Mouse (Mus musculus) testis, adult 2 months (tissue): ENCODE data around the gene Gucd1. TPM values are rescaled to one million over a fixed set of nuclear protein-coding genes. Genes with fewer than 3 reads are reported as not detected.

Experiments used
- H3K27ac ChIP-seq: fragments of 200-500 bp; 2 replicates; pipeline ENCODE4 v1.5.1; 2012; ENCODE audit warnings: low read depth, low read length; ENCODE audit not compliant: control insufficient read depth, insufficient read depth
- H3K27me3 ChIP-seq: fragments of 200-500 bp; 2 replicates; pipeline ENCODE4 v1.6.1; 2012; ENCODE audit warnings: mild to moderate bottlenecking, low read length, moderate library complexity; ENCODE audit not compliant: control insufficient read depth, insufficient read depth
- H3K36me3 ChIP-seq: fragments of 200-500 bp; 2 replicates; pipeline ENCODE4 v1.6.1; 2012; ENCODE audit warnings: mild to moderate bottlenecking, low read length; ENCODE audit not compliant: control insufficient read depth, insufficient read depth
- H3K4me1 ChIP-seq: fragments of 200-500 bp; 2 replicates; pipeline ENCODE4 v1.6.1; 2012; ENCODE audit warnings: low read length; ENCODE audit not compliant: control insufficient read depth, insufficient read depth
- H3K4me3 ChIP-seq: fragments of 200-500 bp; 2 replicates; pipeline ENCODE4 v1.5.1; 2012; ENCODE audit warnings: low read depth, mild to moderate bottlenecking, low read length, moderate library complexity, mixed read lengths; ENCODE audit not compliant: control insufficient read depth
- CTCF ChIP-seq: fragments of 200-500 bp; IDR thresholded peaks from 2 replicates; pipeline ENCODE4 v1.5.1; 2012; ENCODE audit warnings: low read depth, mild to moderate bottlenecking, inconsistent platforms, low read length, moderate library complexity; ENCODE audit not compliant: control insufficient read depth, insufficient read depth, insufficient replicate concordance
- POLR2A ChIP-seq: fragments of 200-500 bp; IDR thresholded peaks from 2 replicates; pipeline ENCODE4 v1.6.1; 2012; ENCODE audit warnings: low read depth, mild to moderate bottlenecking, inconsistent platforms, low read length, moderate library complexity; ENCODE audit not compliant: control insufficient read depth
- polyA plus RNA-seq: library from polyadenylated mRNA; depleted of rRNA; stranded (reverse); fragments of >200 nt; gene quantifications from 2 replicates; pipeline ENCODE4 v1.2.3, GENCODE M21; 2012

Gene Gucd1
- polyA plus RNA-seq, 1 experiment, result 15.1 TPM

GRCm38 (mm10) chr10:75520581-75520980 lies 2.8 kb upstream of the Gucd1 start:
- no peaks in the 10 kb centered on the region for H3K27me3 ChIP-seq
- peaks cover 2% of the 10 kb centered on the region for H3K36me3 ChIP-seq
- H3K4me1 ChIP-seq, result peaks cover 10% of the 10 kb centered on the region
- TF ChIP-seq POLR2A (no peak), CTCF (no peak)
- H3K4me3 ChIP-seq, result no peak overlapping the region
- H3K27ac ChIP-seq, result no peak overlapping the region

DNA sequence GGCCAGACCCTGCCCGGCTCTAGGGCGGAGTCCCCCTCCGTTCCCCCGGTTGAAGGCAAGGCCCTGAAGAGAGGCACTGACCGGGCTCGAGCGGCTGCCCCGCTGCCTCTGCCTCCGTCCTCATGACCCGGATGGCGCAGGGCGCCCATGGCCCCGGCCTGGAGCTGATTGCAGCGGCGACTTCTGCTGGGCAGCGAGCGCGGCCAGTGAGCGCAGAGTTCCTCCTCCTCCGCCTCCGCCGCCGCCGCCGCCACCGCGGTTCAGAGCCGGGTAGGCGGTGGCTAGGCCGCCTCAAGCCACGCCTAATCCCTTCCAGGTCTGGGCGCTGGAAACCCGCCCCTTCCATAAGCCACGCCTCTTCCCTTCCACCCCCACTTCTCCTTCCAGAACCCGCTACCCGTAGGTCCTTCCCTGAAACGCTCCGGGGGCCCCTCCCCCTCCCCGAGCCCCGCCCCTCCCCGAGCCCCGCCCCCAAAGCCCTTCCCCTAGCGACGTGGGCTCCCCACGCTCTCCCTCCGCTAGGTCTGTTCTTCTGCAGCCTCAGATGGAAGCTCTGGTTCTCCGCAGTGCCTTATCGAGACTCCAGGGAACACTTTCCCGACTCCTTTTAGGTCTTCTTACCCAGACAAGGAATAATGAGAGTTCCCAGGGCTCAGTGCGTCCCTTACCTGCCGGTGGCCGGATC lies 557 bp downstream of the Gucd1 start, which contains the start of gene Snrpd3:
TSS of gene Snrpd3 (plus strand) at position 479 of the 685 bp plus-strand sequence.
- H3K27me3 ChIP-seq, result no peaks in the 10 kb centered on the region
- peaks cover 10% of the 10 kb centered on the region for H3K4me1 ChIP-seq
- peak within 1 kb of the TSS; percentile 98 for H3K27ac ChIP-seq
- H3K36me3 ChIP-seq, result peaks cover 2% of the 10 kb centered on the region
- TF ChIP-seq CTCF, result no peak
- peak; percentile 52 for TF ChIP-seq POLR2A
- peak within 1 kb of the TSS; percentile 95 for H3K4me3 ChIP-seq

DNA sequence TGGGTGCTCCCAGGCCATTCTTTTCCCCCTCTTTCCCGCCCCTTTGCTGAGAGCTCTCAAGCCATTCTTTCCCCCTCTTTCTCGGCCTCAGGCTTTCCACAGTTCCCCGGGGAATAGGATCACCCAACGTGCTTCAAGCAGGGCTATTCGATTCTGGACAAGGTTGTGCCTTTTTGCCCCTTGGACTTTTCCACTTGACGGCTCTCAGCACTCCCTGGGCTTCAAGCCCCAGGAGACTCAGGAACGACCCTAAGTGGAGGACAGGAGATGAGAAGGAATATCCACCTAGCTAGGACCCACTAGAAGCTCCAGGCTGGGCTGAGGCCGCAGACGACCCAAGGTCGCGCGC lies 1.1 kb downstream of the Gucd1 start:
- Histone ChIP-seq H3K36me3 (peaks cover 2% of the 10 kb centered on the region), H3K4me3 (peak overlapping the region; percentile 95), H3K4me1 (peaks cover 10% of the 10 kb centered on the region), H3K27ac (peak overlapping the region; percentile 95), H3K27me3 (no peaks in the 10 kb centered on the region)
- TF ChIP-seq POLR2A (no peak), CTCF (no peak)

GRCm38 (mm10) chr10:75516038-75516723 lies 1.6 kb downstream of the Gucd1 start:
- Histone ChIP-seq H3K27me3 (no peaks in the 10 kb centered on the region), H3K4me1 (peaks cover 10% of the 10 kb centered on the region), H3K27ac (peak overlapping the region; percentile 95), H3K4me3 (peak overlapping the region; percentile 95), H3K36me3 (peaks cover 2% of the 10 kb centered on the region)
- TF ChIP-seq POLR2A (no peak), CTCF (no peak)

DNA sequence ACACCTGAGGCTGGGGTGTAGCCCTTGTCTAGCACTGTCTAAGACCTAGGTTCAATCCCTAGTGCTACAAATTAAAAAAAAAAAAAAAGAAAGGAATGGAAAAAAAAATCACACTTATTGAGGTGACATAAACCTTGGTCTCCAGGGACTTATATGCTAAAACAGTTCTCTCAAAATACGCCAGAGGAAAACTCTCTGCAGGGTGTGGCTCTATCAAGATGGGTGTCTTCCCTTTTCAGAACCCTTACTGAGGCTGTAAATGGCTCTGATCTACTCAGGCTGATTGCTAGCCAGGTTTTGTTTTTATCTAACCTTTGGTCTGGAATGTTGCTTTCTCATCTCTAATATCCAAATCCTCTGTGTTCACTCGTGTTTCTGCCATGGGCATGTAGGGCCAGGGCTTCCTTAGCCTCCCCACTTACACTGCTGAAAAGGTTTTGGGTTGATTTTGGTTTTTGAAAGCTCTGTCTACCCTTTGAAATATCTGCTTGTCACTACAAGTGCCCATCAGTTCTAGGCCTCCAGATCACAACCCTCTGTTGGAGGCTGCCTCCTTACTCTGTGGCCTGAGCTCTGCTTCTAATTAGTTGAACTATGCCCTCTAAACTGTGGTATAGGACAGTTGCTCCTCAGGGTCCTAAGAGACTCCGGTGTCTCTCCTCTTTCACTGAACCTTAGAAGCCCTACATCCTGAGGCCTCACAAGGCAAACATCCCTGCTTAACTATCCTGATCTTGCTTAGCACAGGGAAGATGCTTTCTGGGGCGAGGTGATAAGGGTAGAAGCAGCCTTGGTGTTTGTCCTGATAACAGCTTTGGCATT lies 2.3 kb downstream of the Gucd1 start:
- Histone ChIP-seq H3K4me3 (no peak overlapping the region), H3K36me3 (peaks cover 2% of the 10 kb centered on the region), H3K27me3 (no peaks in the 10 kb centered on the region), H3K27ac (no peak overlapping the region), H3K4me1 (peaks cover 10% of the 10 kb centered on the region)
- no peak for TF ChIP-seq CTCF
- no peak for TF ChIP-seq POLR2A

DNA sequence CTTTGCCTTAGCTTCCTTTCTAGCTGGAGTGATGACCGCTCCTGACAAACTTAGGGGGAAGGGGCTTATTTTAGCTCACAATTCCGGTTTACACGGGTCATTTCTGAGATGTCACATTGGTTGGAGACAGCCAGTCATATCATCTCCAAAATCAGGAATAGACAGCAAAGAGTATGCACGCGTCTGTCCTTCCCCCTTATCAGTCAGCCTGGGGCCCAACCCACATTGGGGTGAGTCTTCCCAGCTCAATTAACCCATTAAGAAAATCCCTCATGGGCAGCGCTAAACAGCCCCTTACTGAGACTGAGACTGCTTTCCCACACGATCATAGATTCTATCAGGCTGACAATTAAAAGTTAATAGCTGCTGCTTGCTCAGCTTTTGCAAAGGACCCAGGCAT lies 3.4 kb downstream of the Gucd1 start:
- H3K36me3 ChIP-seq, result peaks cover 2% of the 10 kb centered on the region
- H3K27me3 ChIP-seq, result no peaks in the 10 kb centered on the region
- peaks cover 10% of the 10 kb centered on the region for H3K4me1 ChIP-seq
- no peak overlapping the region for H3K27ac ChIP-seq
- TF ChIP-seq CTCF, result no peak
- no peak for TF ChIP-seq POLR2A
- no peak overlapping the region for H3K4me3 ChIP-seq

DNA sequence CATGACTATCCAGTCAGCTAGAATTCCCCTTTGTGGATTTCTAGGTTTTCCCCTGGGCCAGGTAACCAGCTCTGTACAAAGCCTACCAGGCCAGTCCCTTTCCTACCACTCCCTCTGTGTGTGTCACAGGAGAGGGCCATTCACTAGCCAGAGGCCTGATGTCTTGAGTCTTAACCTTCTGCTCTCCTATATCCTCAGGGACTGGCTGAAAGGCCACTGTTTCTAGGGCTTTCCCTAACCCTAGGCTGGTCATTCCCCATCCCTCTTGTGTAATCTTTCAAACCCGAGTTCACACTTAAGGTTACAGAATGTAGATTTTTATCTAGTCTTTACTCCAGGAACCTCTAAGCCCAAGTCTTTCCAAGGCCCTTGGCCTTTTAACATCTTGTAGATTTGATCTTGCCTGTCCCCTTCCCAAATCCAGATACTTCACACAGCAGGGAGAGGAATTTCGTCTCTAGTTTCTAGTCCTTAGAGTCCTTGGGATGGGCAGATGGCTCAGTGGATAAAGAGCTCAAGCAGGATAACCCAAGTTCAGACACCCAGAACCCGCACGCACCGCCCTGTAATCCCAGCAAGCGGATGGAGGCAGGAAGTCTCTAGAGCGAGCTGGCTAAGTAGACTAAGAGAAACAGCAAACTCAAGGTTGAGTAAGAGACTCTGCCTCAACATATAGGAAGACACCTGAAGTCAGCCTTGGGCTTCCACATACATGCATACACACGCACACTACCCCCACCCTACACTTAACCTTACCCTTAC lies 4.3 kb downstream of the Gucd1 start:
- TF ChIP-seq POLR2A (no peak), CTCF (no peak)

More for the DNA sequence above, 4.3 kb downstream of the Gucd1 start:
- Histone ChIP-seq H3K27me3 (no peaks in the 10 kb centered on the region), H3K4me3 (no peak overlapping the region), H3K4me1 (peaks cover 8% of the 10 kb centered on the region), H3K36me3 (no peaks in the 10 kb centered on the region), H3K27ac (no peak overlapping the region)
